ENCODE assay signal across 8 mouse cellular contexts in the genomic region with DNA sequence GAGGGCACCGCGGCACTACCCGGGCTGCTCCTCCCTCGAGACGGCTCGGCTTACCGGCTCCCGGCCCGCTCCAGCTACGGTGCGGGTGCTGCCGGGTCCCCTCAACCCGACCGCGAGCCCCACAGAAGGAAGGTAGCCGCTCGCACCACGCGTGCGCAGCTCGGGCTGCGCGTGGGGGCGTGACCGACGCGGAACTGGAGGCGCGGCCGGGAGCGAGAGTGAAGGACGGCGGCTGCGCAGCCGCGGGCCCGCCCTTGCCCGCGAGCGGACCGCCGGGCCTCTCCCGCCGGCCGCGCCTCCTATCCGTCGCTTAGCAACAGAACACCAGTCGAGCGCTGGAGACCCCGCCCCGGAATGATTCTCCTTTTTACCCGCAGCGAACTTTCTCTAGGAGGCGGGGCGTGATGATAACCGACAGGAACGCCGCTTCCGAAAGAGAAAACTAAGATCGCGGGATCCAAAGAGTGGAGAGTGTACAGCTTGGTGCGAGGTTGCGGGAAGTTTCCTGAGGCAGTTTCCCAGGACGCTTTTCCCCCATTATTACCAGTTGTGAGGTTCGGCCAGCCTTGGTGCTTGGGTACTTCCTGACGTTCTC. TPM values are rescaled to one million over a fixed set of nuclear protein-coding genes. Genes with fewer than 3 reads are reported as not detected.
DNase-seq lines count a peak whose midpoint lies in the region; ATAC-seq lines count a peak whose summit lies in the region.

A gene (minus strand): TSS at position 144 of the 595 bp plus-strand sequence.

- peak; percentile 90 for ATAC-seq in common myeloid progenitor, adult 5-6 weeks (replicated peaks; ENCODE audit: low read depth, poor library complexity, severe bottlenecking)
- peak; percentile 94 for ATAC-seq in megakaryocyte progenitor cell, adult 5-6 weeks (replicated peaks; ENCODE audit: poor library complexity)

- DNase-seq in ZHBTc4 (ENCODE audit: low read depth, low spot score), result peak; percentile 98
- peak; percentile 77 to 86 for DNase-seq in gastrocnemius, adult 8-10 months (ENCODE audit: low spot score in 2 of 2)
- peak; percentile 98 for DNase-seq in induced T-regulatory cell, adult 2 months (ENCODE audit: low read depth)
- peak; percentile 55 to 85 for DNase-seq in left cerebral cortex, adult 9 months (ENCODE audit: low spot score in 2 of 2)
- DNase-seq in right cerebral cortex, postnatal 14 days, result peak; percentile 84
- DNase-seq in urinary bladder, postnatal 36 days (ENCODE audit: low spot score in 2 of 2), result peak; percentile 86 to 91

RNA-seq across cellular contexts. Expression of the gene that starts here (rescaled TPM):
- total RNA-seq in common myeloid progenitor, adult 5-6 weeks (2017), result 101 and 109 TPM in 2 replicates
- 10 to 100 TPM; 23.9 to 36.7 (median 27.1) TPM for total RNA-seq in gastrocnemius, adult 8-10 months (2022)
- 50.9 and 67.2 TPM in 2 replicates for total RNA-seq in megakaryocyte progenitor cell, adult 5-6 weeks (2015)
- 51.8 and 72.8 TPM in 2 replicates for total RNA-seq in megakaryocyte progenitor cell, adult 5-6 weeks (2017)

Comparison
In these comparisons a context has a peak if more than half of its experiments do, and no peak if none do; other contexts are left out.
1. Peak in every context shown above with its lines: DNase-seq and ATAC-seq.